Mouse (Mus musculus) limb, embryonic 12.5 days (tissue): ENCODE data around the gene Slc37a4. TPM values are rescaled to one million over a fixed set of nuclear protein-coding genes. Genes with fewer than 3 reads are reported as not detected.
A peak's percentile ranks its signal among the peaks of the same experiment; 100 is the strongest.
"Not testable (repeated sequence)": the region's sequence is repeated elsewhere in the genome, so short reads cannot be mapped to it uniquely, and the experiment has no call there.

Source experiments
- ATAC-seq: fragments of 200-750 bp; cut with Nextera tagmentation; 2 replicates; pipeline ENCODE4 v1.8.0; 2017; ENCODE audit warnings: low read depth, moderate TSS enrichment; ENCODE audit not compliant: insufficient number of reproducible peaks, insufficient read depth, low FRiP score, low TSS enrichment
- H3K27ac ChIP-seq: fragments of 300-500 bp; sonication (generic); 2 replicates; pipeline ENCODE4 v1.5.1; 2016; ENCODE audit warnings: mild to moderate bottlenecking, moderate library complexity
- H3K27me3 ChIP-seq: fragments of 300-500 bp; sonication (generic); 2 replicates; pipeline ENCODE4 v1.6.1; 2016; ENCODE audit warnings: mild to moderate bottlenecking, moderate library complexity
- H3K36me3 ChIP-seq: fragments of 300-500 bp; sonication (generic); 2 replicates; pipeline ENCODE4 v1.6.1; 2016; ENCODE audit warnings: mild to moderate bottlenecking, moderate library complexity
- H3K4me1 ChIP-seq: fragments of 300-500 bp; sonication (generic); replicated peaks from 2 replicates; pipeline ENCODE4 v1.6.1; 2016
- H3K4me2 ChIP-seq: fragments of 300-500 bp; sonication (generic); 2 replicates; pipeline ENCODE4 v1.6.1; 2016; ENCODE audit warnings: mild to moderate bottlenecking, moderate library complexity
- H3K4me3 ChIP-seq: fragments of 300-500 bp; sonication (generic); replicated peaks from 2 replicates; pipeline ENCODE4 v1.5.1; 2016; ENCODE audit warnings: mild to moderate bottlenecking
- H3K9ac ChIP-seq: fragments of 300-500 bp; sonication (generic); replicated peaks from 2 replicates; pipeline ENCODE4 v1.6.1; 2016; ENCODE audit warnings: mild to moderate bottlenecking, moderate library complexity
- H3K9me3 ChIP-seq: fragments of 300-500 bp; sonication (generic); 2 replicates; pipeline ENCODE4 v1.6.1; 2016; ENCODE audit warnings: mild to moderate bottlenecking, moderate library complexity
- WGBS: fragments of 180-500 bp; shearing (Covaris S2); methylation state at CpG from one replicate; pipeline ENCODE4 v1.1.7; 2016; 5-methylcytosine and 5-hydroxymethylcytosine counted together
- polyA plus RNA-seq: library from polyadenylated mRNA; unstranded; fragments of >200 nt; fragmentation: Nextera tagmentation; extraction: Ambion mirVana; gene quantifications from 2 replicates; pipeline ENCODE4 v1.2.1, GENCODE M21; 2016

The Slc37a4 gene
- 11.1 and 12.8 TPM in 2 replicates for polyA plus RNA-seq

- WGBS, result under 1% methylated on average over 43 of the region's 43 CpGs
- peak; percentile 96 for ATAC-seq
These were observed at the start of gene Slc37a4 for GRCm38 (mm10) chr9:44396684-44397411. TSS of gene Slc37a4 (plus strand) at chr9:44396852.

DNA sequence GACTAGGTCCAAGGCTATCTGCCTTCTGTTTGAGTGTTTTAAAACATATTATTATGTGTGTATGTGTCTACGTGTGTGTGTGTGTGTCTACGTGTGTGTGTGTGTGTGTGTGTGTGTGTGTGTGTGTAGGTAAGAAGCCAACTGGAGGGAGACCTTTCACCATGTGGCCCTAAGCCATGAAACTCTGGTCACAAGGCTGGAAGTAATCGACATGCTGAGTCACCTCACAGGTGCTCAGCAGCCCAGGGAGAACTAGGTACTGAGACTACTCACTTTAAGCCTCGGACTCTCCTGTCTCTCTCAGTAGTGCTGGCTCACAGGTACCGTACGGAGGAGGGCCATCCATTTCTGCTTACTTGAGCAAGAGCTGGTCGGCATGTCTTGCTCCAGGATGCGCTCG, 49.5 kb upstream of the Slc37a4 start:
- Histone ChIP-seq H3K9ac (no peak overlapping the region), H3K9me3 (no peaks in the 10 kb centered on the region), H3K4me2 (no peak overlapping the region), H3K36me3 (peaks cover 67% of the 10 kb centered on the region), H3K4me1 (peaks cover 16% of the 10 kb centered on the region), H3K27ac (no peak overlapping the region), H3K4me3 (no peak overlapping the region), H3K27me3 (no peaks in the 10 kb centered on the region)
- ATAC-seq, result no peak
- WGBS, result 97% methylated on average over 9 of the region's 9 CpGs

More at GRCm38 (mm10) chr9:44396684-44397411, at the start of gene Slc37a4:
- H3K4me3 ChIP-seq, result peak within 1 kb of the TSS; percentile 73
- H3K4me1 ChIP-seq, result peaks cover 16% of the 10 kb centered on the region
- H3K36me3 ChIP-seq, result peaks cover 36% of the 10 kb centered on the region
- peak within 1 kb of the TSS; percentile 79 for H3K9ac ChIP-seq
- peak within 1 kb of the TSS; percentile 20; the same call in 1 of the 2 replicates for H3K27ac ChIP-seq
- H3K4me2 ChIP-seq, result peak within 1 kb of the TSS; percentile 97
- peaks cover 15% of the 10 kb centered on the region for H3K27me3 ChIP-seq
- H3K9me3 ChIP-seq, result no peaks in the 10 kb centered on the region

GRCm38 (mm10) chr9:44347621-44348020, 49.0 kb upstream of the Slc37a4 start:
- H3K4me3 ChIP-seq, result no peak overlapping the region
- H3K4me2 ChIP-seq, result no peak overlapping the region
- H3K9me3 ChIP-seq, result no peaks in the 10 kb centered on the region
- no peak overlapping the region for H3K27ac ChIP-seq
- ATAC-seq, result no peak
- no peaks in the 10 kb centered on the region for H3K27me3 ChIP-seq
- WGBS, result 83% methylated on average over 4 of the region's 4 CpGs
- peaks cover 13% of the 10 kb centered on the region for H3K4me1 ChIP-seq
- H3K9ac ChIP-seq, result no peak overlapping the region
- peaks cover 69% of the 10 kb centered on the region for H3K36me3 ChIP-seq

GRCm38 (mm10) chr9:44348546-44348945, 48.1 kb upstream of the Slc37a4 start:
- Histone ChIP-seq H3K27me3 (no peaks in the 10 kb centered on the region), H3K9ac (no peak overlapping the region), H3K4me1 (peaks cover 4% of the 10 kb centered on the region; the same call in 1 of the 2 replicates), H3K27ac (no peak overlapping the region), H3K9me3 (no peaks in the 10 kb centered on the region), H3K36me3 (peaks cover 78% of the 10 kb centered on the region), H3K4me2 (no peak overlapping the region), H3K4me3 (no peak overlapping the region)
- ATAC-seq, result no peak
- 99% methylated on average over 4 of the region's 4 CpGs for WGBS

DNA sequence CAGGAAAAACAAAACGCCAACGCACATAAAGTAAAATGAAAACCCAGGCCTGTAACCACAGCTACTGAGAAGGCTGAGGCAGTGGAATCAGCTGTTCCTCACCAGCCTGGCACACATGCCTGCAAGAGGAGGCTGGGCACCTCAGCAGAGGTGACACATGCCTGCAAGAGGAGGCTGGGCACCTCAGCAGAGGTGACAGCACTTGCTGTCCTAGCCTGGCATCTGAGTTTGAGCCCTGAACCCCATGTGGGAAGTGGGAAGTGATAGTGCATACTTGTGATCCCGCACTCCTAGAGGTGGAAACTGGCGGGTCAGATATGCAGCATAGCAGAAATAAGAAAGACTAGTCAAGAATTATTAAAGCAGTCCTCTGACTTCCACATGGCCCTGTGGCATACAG, 45.3 kb upstream of the Slc37a4 start:
- H3K9ac ChIP-seq, result no peak overlapping the region
- no peaks in the 10 kb centered on the region for H3K4me1 ChIP-seq
- H3K27me3 ChIP-seq, result no peaks in the 10 kb centered on the region
- 95% methylated on average over 4 of the region's 4 CpGs for WGBS
- H3K36me3 ChIP-seq, result peaks cover 100% of the 10 kb centered on the region
- ATAC-seq, result no peak
- H3K4me2 ChIP-seq, result no peak overlapping the region
- H3K4me3 ChIP-seq, result no peak overlapping the region
- no peaks in the 10 kb centered on the region for H3K9me3 ChIP-seq
- no peak overlapping the region for H3K27ac ChIP-seq

- no peaks in the 10 kb centered on the region for H3K27me3 ChIP-seq
- peaks cover 100% of the 10 kb centered on the region for H3K36me3 ChIP-seq
- H3K9me3 ChIP-seq, result no peaks in the 10 kb centered on the region
- whole genome bisulfite sequencing, result 94% methylated on average over 10 of the region's 10 CpGs
- H3K27ac ChIP-seq, result no peak overlapping the region
- no peak for ATAC-seq
- H3K4me2 ChIP-seq, result no peak overlapping the region
- H3K9ac ChIP-seq, result no peak overlapping the region
- no peak overlapping the region for H3K4me3 ChIP-seq
- H3K4me1 ChIP-seq, result no peaks in the 10 kb centered on the region
These were observed 44.3 kb upstream of the Slc37a4 start for GRCm38 (mm10) chr9:44352337-44352736.

- H3K36me3 ChIP-seq, result peaks cover 99% of the 10 kb centered on the region
- no peaks in the 10 kb centered on the region for H3K4me1 ChIP-seq
- no peak overlapping the region for H3K4me2 ChIP-seq
- no peaks in the 10 kb centered on the region for H3K27me3 ChIP-seq
- H3K27ac ChIP-seq, result no peak overlapping the region
- H3K4me3 ChIP-seq, result no peak overlapping the region
- H3K9ac ChIP-seq, result no peak overlapping the region; the same call in 1 of the 2 replicates
- WGBS, result 91% methylated on average over 6 of the region's 6 CpGs
- ATAC-seq, result no peak
- no peaks in the 10 kb centered on the region for H3K9me3 ChIP-seq
These were observed 43.5 kb upstream of the Slc37a4 start for GRCm38 (mm10) chr9:44353142-44353541.

DNA sequence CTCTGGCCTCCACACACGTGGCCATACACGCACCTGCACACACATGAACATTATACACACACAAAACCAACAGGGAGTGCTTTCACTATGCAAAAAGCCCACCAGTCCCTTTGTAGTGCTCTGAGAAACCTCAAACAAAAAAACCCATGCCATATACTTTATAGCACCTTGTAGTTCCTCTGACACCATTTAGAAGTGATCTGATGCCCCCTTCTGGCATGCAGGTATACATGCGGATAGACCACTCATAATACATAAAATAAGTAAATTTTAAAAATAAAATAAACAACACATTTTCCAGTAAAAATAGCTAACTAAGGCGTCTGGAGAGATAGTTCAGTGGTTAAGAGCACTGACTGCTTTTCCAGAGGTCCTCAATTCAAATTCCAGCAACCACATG, 39.4 kb upstream of the Slc37a4 start:
- H3K36me3 ChIP-seq, result peaks cover 75% of the 10 kb centered on the region
- WGBS, result 83% methylated on average over 4 of the region's 4 CpGs

DNA sequence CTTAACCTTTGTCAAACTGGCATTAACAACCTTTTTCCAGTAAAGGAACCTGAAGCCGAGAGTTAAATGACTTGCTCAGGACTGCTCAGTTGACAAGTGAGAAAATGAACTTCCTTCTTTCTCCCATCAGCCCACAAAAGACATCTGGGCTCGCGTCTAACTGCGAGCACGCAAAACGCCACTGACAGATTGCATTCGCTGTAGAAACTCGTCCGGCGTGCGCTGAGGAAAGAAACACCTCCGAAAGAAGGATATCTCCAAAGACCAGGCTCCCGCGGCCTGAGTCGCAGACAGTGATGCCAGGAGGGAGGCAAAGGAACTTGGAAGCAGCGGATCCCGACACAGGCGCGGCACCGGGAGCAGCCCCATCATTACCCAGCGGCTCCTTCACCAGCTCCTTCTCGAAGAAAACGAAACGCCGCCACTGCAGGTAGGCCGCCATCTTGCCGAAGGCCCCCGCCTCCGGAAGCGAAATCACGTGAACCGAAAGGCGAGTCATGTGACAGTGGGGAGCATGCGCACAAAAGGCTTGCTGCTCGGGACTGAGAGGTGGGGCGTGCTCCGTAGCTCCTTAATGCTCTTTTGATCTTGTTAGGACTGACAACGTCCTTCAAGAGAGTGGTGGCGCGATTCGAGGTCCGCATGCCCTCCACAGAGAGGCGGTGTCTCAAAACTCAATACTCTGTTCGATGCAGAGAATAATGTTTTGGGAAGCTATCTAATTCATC, 35.3 kb upstream of the Slc37a4 start, which contains the start of gene Vps11:
TSS of gene Vps11 (minus strand) at position 481 of the 728 bp plus-strand sequence.
- Histone ChIP-seq H3K4me3 (peak within 1 kb of the TSS; percentile 91), H3K27ac (0 out of 2 replicates have a peak within 1 kb of the TSS, but pooled peaks have one; percentile 45), H3K27me3 (no peaks in the 10 kb centered on the region), H3K4me1 (peaks cover 8% of the 10 kb centered on the region), H3K36me3 (peaks cover 34% of the 10 kb centered on the region), H3K9me3 (no peaks in the 10 kb centered on the region), H3K9ac (peak within 1 kb of the TSS; percentile 82), H3K4me2 (peak within 1 kb of the TSS; percentile 92)
- peak; percentile 82; the same call in 1 of the 2 replicates for ATAC-seq
- under 1% methylated on average over 44 of the region's 44 CpGs for whole genome bisulfite sequencing

More for the DNA sequence above, 39.4 kb upstream of the Slc37a4 start:
- H3K9ac ChIP-seq, result no peak overlapping the region
- ATAC-seq, result no peak
- H3K4me2 ChIP-seq, result no peak overlapping the region
- H3K4me3 ChIP-seq, result no peak overlapping the region
- H3K27ac ChIP-seq, result no peak overlapping the region
- H3K9me3 ChIP-seq, result no peaks in the 10 kb centered on the region
- peaks cover 8% of the 10 kb centered on the region for H3K4me1 ChIP-seq
- no peaks in the 10 kb centered on the region for H3K27me3 ChIP-seq

DNA sequence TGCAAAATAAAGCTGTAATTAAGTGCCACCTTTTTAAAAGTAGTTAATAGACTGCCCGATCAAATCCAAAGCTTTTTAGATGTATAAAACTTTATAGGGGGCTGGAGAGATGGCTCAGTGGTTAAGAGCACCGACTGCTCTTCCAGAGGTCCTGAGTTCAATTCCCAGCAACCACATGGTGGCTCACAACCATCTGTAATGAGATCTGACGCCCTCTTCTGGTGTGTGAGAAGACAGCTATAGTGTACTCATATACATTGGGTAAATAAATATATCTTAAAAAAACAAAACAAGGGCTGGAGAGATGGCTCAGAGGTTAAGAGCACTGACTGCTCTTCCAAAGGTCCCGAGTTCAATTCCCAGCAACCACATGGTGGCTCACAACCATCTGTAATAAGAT, 34.7 kb upstream of the Slc37a4 start:
- H3K9me3 ChIP-seq, H3K4me1 ChIP-seq, ATAC-seq, H3K27me3 ChIP-seq, H3K9ac ChIP-seq: not testable (repeated sequence)
- H3K4me2 ChIP-seq, result peak overlapping the region; percentile 92
- peaks cover 28% of the 10 kb centered on the region for H3K36me3 ChIP-seq
- peak overlapping the region; percentile 91 for H3K4me3 ChIP-seq
- WGBS, result 43% methylated on average over 4 of the region's 4 CpGs
- 0 out of 2 replicates have a peak overlapping the region, but pooled peaks have one; percentile 45 for H3K27ac ChIP-seq

GRCm38 (mm10) chr9:44364480-44364879, 32.2 kb upstream of the Slc37a4 start:
- 58% methylated on average over 3 of the region's 3 CpGs for WGBS
- Histone ChIP-seq H3K36me3 (peaks cover 5% of the 10 kb centered on the region), H3K9me3 (no peaks in the 10 kb centered on the region), H3K4me3 (no peak overlapping the region), H3K9ac (no peak overlapping the region), H3K27me3 (no peaks in the 10 kb centered on the region), H3K4me1 (peaks cover 8% of the 10 kb centered on the region), H3K27ac (no peak overlapping the region), H3K4me2 (no peak overlapping the region)
- ATAC-seq, result no peak
